In genomic region chr5:66082229-66082572, GRCm38 (mm10) we compare ENCODE assay signal across 14 mouse cellular contexts.
DNase-seq lines count a peak whose midpoint lies in the region; ATAC-seq and TF ChIP-seq lines count a peak whose summit lies in the region.
"Had no signal": no experiment of that assay in that cellular context is flagged by ENCODE, and none has a peak within 500 bp of the region (broad histone marks: within the 10 kb centered on the region; RNA-seq: fewer than 3 reads in every experiment).

No protein-coding gene starts in this region.

- no peak for DNase-seq in ES-E14 (ENCODE audit: low read depth, low spot score)
- peak; percentile 68 for DNase-seq in kidney, postnatal 14 days
- DNase-seq in lung, postnatal 14 days = peak; percentile 41
- DNase-seq in thymus, postnatal 10 days (ENCODE audit: low spot score in 2 of 2) = no peak
- no peak for DNase-seq in left cerebral cortex, adult 18-20 months (ENCODE audit: low spot score in 2 of 2)
- no peak for DNase-seq in spleen, postnatal 14 days (ENCODE audit: low spot score in 2 of 2)
- DNase-seq: cerebellum, adult 11-12 months; heart, adult 18-20 months; right cerebral cortex, postnatal 14 days had no signal

- no peaks in the 10 kb centered on the region for H3K9me3 ChIP-seq in ES-E14 (ENCODE audit: control insufficient read depth, insufficient read depth, low read depth, low read length)
- no peaks in the 10 kb centered on the region for H3K9me3 ChIP-seq in embryonic facial prominence, embryonic 12.5 days
- H3K9me3 ChIP-seq in forebrain, embryonic 16.5 days (ENCODE audit: control insufficient read depth, low read length) = no peaks in the 10 kb centered on the region
- H3K9me3 ChIP-seq: forebrain, embryonic 13.5 days; limb, embryonic 12.5 days had no signal

- H3K4me1 ChIP-seq in ES-E14 (ENCODE audit: control insufficient read depth in 2 of 2, insufficient read depth in 2 of 2, low read length in 2 of 2, poor library complexity in 1 of 2) = peaks cover 5 to 22% of the 10 kb centered on the region in 2 experiments; a peak in 3 of 4 replicates
- no peaks in the 10 kb centered on the region; the same call in 1 of the 2 replicates for H3K4me1 ChIP-seq in embryonic facial prominence, embryonic 12.5 days
- H3K4me1 ChIP-seq in forebrain, embryonic 16.5 days (replicated peaks; ENCODE audit: control insufficient read depth, insufficient read depth, low read length) = no peaks in the 10 kb centered on the region
- H3K4me1 ChIP-seq: forebrain, embryonic 13.5 days had no signal

- 45% methylated on average over 11 of the region's 11 CpGs for WGBS in embryonic facial prominence, embryonic 12.5 days
- WGBS in forebrain, embryonic 16.5 days = 76% methylated on average over 11 of the region's 11 CpGs

- 0 out of 2 replicates have a peak, but pooled peaks have one; percentile 60 for ATAC-seq in embryonic facial prominence, embryonic 12.5 days (ENCODE audit: insufficient number of reproducible peaks, insufficient read depth, low FRiP score, low TSS enrichment)
- no peak for ATAC-seq in forebrain, embryonic 16.5 days
- ATAC-seq: forebrain, embryonic 13.5 days had no signal

- H3K27ac ChIP-seq in ES-E14 (ENCODE audit: insufficient read depth, low read depth, low read length, poor library complexity, severe bottlenecking) = no peak overlapping the region
- H3K27ac ChIP-seq in embryonic facial prominence, embryonic 12.5 days = no peak overlapping the region
- H3K27ac ChIP-seq in forebrain, embryonic 16.5 days (ENCODE audit: low read length) = no peak overlapping the region
- H3K27ac ChIP-seq: forebrain, embryonic 13.5 days; limb, embryonic 12.5 days had no signal

- peak overlapping the region; percentile 28; the same call in 1 of the 2 replicates for H3K9ac ChIP-seq in ES-E14 (ENCODE audit: insufficient read depth, low read depth, low read length, poor library complexity, severe bottlenecking)
- H3K9ac ChIP-seq in embryonic facial prominence, embryonic 12.5 days = no peak overlapping the region
- H3K9ac ChIP-seq in forebrain, embryonic 16.5 days (replicated peaks; ENCODE audit: low read depth, low read length) = no peak overlapping the region
- H3K9ac ChIP-seq: forebrain, embryonic 13.5 days; limb, embryonic 12.5 days had no signal

- no peaks in the 10 kb centered on the region for H3K27me3 ChIP-seq in embryonic facial prominence, embryonic 12.5 days
- H3K27me3 ChIP-seq in forebrain, embryonic 16.5 days (replicated peaks; ENCODE audit: control insufficient read depth, insufficient read depth, low read length) = no peaks in the 10 kb centered on the region
- H3K27me3 ChIP-seq: forebrain, embryonic 13.5 days; limb, embryonic 12.5 days had no signal

- H3K4me3 ChIP-seq in ES-E14 (ENCODE audit: insufficient read depth in 1 of 2, low read depth in 1 of 2, low read length in 2 of 2, poor library complexity in 1 of 2, severe bottlenecking in 1 of 2) = peak overlapping the region; percentile 9 to 13; a peak in 2 of 4 replicates
- no peak overlapping the region for H3K4me3 ChIP-seq in embryonic facial prominence, embryonic 12.5 days
- no peak overlapping the region for H3K4me3 ChIP-seq in forebrain, embryonic 16.5 days (replicated peaks; ENCODE audit: low read length)
- H3K4me3 ChIP-seq: forebrain, embryonic 13.5 days; limb, embryonic 12.5 days; myocyte had no signal

- H3K4me2 ChIP-seq in embryonic facial prominence, embryonic 12.5 days (replicated peaks) = no peak overlapping the region
- H3K4me2 ChIP-seq in forebrain, embryonic 16.5 days (ENCODE audit: low read length) = no peak overlapping the region
- H3K4me2 ChIP-seq: forebrain, embryonic 13.5 days; limb, embryonic 12.5 days had no signal

- no peaks in the 10 kb centered on the region for H3K36me3 ChIP-seq in ES-E14 (ENCODE audit: control insufficient read depth, insufficient read depth, low read length, poor library complexity, severe bottlenecking)
- H3K36me3 ChIP-seq in embryonic facial prominence, embryonic 12.5 days = no peaks in the 10 kb centered on the region
- no peaks in the 10 kb centered on the region for H3K36me3 ChIP-seq in forebrain, embryonic 16.5 days (ENCODE audit: control insufficient read depth, insufficient read depth)
- H3K36me3 ChIP-seq: limb, embryonic 12.5 days had no signal

- in situ Hi-C loops in ES-E14 (cut with MboI; ENCODE audit: low sequenced_read_pairs in 2 of 2, unreplicated experiment in 2 of 2) = no loop called here

TF ChIP-seq in ES-E14, 5 proteins besides CTCF, POLR2A, EP300 and RAD21:
- TF ChIP-seq ZNF384 (IDR thresholded peaks at IDR 0.05; ENCODE audit: low read depth, low read length) = no peak
TF ChIP-seq in ES-E14: peak in this region for 0.

Comparison
In these comparisons a context has a peak if more than half of its experiments do, and no peak if none do; other contexts are left out.
1. DNase-seq: peak in kidney, postnatal 14 days (single experiment) and lung, postnatal 14 days (single experiment); none in ES-E14 (single experiment), thymus, postnatal 10 days (0 of 2), left cerebral cortex, adult 18-20 months (0 of 2) and spleen, postnatal 14 days (0 of 2).
2. H3K4me3 ChIP-seq: peak in ES-E14 (2 of 2); none in embryonic facial prominence, embryonic 12.5 days (single experiment) and forebrain, embryonic 16.5 days (single experiment).